Mouse (Mus musculus) 416B (cell line): Measurements from ENCODE around the gene Ptprd.
A peak's percentile ranks its signal among the peaks of the same experiment; 100 is the strongest.

ENCODE experiments used
- DNase-seq: peaks from one replicate; pipeline ENCODE4 v3.0.0; 2011; ENCODE audit warnings: low read depth

Gene Ptprd

DNA sequence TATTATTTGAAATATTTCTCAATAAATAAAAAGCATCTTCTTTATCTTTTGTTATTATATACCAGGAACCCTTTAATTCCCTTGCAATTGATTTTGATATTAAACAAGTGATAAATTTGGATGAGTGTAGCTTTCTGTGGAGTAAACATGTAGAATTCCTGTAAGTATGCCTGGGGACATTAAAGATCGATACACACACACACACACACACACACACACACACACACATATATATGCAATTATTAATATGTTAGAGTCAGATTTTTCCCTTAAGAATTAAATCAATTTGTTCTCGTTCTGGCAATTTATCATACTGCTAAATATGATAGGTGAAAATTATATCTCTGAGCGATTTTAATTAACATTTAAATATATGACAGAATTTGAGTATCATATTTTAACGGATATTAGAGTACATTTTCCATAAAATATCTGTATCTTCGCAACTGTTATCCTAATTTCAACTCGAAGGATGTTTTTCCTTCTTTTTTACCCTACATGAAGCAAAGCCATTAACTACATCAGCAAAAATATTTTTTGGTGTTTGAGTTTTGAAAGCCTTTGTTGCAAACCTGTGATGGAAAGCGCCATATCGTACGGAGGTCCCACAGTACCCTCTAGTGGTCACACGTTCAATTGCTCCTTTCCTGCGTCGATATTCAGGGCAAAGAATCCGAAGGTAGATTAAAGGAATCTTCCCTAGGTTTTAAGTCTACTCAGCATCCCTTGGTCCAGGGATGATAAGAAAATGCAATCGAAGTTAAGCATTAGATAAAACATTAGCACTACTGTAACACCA, 653.2 kb downstream of the Ptprd start:
- peak; percentile 33 for DNase-seq

DNA sequence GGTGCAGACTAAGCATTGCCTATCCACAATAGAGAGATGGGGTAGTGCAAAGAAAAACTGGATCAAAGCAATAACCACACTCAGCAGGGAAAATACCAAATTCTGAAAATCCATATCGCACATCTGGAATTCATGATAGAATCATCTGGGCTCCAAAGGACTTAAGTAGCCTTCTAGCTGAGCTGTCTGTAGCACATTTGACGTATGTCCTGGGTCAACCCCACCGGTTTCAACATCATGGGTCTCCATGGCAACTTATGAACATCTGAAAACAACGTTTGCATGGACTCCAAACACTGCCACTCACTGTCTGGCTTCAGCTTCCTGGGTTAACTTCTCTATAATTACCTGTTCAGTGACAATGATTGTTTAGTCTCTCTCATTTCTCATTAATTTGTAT, 655.9 kb downstream of the Ptprd start:
- DNase-seq, result no peak

DNA sequence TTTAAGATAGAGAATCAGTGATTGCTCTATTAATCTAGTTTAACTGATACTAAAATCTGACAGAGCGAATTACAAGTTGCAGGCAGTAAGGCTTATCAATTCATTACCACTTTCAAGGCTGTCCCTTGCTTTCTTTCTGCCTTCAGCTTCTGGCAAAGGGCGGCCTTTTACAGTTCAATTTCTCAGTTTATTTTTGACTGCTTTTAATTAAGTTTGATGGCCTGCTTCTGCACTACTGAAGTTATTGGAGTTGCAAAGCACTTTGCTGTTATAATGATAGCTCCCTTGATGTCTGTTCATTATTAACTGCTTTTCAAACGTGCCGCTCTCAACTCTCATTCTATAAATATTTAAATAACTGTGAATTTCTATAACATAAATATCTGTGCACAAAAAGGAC, 673.9 kb downstream of the Ptprd start:
- DNase-seq, result no peak

DNA sequence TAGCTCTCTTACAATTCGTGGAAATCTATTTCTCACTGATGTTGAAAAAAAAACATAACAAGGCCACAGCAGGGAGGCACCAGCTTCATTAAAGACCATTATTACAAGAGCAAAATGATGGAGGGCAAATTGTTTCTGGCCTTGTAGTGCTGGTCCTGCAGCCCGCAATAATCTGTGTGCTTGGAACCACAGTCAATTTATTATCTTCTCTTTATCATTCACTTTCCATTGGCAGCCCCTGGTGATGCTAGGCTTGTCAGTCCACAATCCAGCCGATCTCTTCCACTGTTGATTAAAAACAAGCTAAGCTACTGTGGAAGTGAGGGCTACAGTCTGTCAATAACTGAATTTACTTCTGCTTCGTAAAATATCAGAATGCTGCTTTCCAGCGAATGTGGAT, 674.4 kb downstream of the Ptprd start:
- DNase-seq, result no peak

DNA sequence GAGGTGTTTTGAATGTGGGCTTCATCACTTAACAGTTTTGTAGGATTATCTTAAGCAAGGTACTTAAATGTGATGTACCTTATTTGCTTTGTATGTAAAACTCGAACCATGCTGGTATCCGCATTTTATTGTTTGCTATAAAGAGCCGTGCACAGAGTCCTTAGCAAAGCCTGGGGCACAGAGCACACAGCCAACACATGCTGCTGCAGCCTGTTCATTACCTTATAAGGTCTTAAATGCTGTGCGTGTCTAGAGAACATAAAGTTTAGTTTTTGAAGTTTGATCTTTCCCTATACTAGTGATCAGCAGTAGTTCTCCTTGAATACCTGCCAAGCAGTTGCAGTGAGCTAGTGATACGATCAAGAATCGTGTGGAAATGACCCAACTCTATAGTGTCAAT, 676.2 kb downstream of the Ptprd start:
- DNase-seq, result no peak

DNA sequence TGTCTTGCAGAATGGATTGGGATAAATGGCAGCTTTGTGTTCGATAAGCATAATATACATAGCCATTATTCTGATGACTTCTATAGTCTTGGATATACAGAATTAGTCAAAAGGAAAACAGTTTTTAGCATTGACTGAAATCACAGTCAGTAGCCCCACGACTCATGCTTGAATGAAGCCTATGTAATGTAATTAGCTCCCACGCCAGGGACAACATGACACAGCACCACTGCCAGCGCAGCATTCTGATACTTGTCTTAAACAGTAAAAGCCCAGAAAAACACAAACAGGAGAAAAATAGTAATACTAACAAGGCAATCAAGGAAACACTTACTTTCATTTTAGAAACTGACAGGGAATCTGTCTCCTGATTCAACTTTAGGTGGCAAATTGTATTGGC, 677.2 kb downstream of the Ptprd start:
- no peak for DNase-seq

DNA sequence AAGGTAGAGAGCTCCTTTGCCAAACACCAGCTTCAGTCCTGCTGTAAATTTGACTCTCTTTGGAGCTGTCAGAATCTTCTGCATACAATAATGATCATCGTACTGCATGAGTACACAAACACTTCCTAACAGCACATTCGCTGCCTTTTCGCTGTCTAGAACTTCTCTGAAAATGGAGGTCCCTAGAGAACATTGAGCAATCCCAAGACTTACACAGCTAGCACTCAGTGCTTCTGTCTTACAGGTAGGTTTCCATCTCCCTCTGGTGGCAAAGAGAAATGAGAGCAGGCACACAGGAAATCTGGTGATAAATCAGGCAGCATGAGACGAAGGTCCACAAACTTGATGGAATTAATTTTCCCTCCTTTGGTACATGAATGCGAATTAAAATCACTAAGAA, 692.6 kb downstream of the Ptprd start:
- DNase-seq, result peak; percentile 74

DNA sequence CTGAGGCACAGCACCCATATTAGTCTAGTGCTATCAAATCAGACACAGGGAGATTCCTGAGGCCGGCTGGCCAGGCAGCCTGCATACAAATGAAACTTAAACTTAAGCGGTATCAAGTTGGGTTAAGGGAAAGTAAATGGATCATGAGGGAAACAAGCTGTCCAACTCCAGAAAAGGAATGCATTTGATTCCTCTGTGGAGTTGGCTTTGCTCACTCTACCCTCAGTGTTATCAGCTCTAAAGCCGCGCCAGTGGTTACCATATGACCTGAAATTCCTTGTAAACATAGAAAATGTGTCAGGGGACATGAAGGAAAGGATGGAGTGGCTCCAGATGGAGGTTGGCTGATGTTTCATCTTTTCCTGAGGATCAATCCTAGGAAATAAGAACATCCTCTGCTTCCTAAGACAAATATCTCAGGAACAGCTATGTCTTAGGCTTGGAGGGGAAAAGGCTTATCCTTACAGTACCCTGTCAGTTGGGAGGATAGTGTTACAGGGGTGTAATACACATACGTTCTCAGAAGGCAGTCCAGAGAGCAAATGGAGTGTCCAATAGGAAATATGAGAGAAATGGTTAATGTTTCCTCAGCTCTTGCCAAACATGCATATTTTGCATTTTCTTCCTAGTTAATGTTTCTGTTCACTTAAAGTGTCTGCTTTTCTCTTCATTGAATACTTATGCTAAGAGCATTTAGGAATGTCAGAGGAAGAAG, 697.7 kb downstream of the Ptprd start:
- no peak for DNase-seq

DNA sequence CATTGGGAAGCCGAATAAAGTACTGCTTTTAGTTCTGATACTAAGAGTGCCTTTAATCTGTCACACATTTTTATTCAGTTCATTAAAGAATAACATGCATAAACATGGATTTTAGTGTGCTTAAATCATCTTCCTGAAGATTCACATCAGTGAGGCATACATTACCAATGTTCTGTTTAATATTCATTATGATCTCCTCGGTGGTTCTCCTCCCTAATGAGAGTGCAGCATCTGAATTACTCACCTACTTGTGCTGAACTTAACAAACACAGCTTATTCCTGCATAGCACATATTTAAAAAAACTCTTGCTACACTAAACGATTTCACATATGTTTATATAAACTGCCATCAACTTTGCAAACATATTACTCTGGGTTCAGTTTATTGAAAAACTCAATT, 698.7 kb downstream of the Ptprd start:
- DNase-seq, result no peak

DNA sequence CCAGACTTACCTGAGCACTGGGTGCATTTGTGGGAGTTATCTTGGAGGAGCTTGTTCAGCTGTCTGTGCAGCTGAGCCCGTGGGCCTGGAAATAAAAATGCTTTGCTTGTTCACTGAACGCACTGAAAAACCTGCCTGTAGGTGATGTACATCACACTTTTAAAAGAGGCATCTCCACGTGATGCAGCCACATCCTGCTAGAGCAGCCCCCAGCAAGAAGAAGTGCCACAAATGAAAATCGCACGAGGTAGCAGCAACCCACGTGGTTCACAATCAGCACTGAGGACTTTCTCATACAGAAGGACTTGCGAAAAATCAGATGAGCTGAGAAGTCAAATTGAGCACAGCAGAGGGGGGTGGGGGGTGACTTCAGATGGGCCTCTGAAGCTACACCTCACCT, 757.7 kb downstream of the Ptprd start:
- DNase-seq, result no peak

DNA sequence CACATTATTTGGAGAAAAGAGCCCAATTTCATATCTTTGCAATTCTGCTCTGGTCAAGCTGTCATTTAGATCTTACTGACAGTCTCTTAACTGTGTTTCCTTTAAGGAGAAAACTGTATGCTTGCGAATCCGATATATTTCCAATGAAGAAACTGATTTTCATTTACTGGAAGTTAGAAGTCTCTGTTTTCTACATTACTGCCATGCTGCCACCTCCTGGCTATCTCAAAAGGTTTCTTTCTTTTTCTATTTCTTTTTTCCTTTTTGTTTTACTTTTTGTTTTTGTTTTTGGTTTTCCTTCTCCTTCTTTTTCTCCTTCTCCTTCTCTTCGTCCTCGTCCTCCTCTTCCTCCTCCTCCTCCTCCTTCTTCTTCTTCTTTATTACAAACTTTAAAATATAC, 812.6 kb downstream of the Ptprd start:
- DNase-seq, result no peak

DNA sequence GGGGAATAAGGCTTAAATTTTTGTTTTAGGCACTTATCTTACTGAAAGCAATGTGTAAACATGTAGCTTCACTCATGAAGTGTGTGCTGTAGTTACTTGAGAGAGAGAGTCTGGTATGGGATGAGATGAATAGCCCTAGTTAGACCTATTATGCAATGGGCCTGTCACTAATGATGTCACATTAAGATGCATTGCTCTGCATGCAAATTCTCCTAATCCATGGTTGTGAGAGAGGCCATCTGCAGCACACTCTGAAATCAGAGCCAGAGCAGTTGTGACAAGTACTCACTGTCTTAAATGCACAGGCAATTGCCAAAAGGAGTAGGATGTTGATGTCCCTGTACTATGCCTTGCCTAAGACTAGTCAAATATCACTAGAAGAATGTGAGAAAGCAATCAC, 850.0 kb downstream of the Ptprd start:
- DNase-seq, result no peak

DNA sequence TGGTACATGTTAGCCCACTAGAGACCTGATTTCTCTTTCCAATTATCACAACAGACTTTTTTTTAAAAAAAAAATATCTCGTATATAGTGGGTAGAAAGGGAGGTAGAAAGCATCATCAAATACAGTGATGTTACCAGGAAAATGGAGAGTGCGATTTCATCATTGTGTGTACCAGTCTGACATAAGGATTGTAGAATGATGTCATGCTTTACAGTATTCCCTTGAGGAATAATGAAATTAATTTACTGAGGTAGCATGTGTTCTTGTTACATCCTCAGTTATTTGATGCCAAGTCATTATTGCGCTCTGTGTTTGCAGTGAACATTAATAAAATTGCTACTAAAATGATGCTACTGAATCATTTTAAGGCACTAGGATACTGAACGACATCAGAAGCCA, 884.6 kb downstream of the Ptprd start:
- no peak for DNase-seq

DNA sequence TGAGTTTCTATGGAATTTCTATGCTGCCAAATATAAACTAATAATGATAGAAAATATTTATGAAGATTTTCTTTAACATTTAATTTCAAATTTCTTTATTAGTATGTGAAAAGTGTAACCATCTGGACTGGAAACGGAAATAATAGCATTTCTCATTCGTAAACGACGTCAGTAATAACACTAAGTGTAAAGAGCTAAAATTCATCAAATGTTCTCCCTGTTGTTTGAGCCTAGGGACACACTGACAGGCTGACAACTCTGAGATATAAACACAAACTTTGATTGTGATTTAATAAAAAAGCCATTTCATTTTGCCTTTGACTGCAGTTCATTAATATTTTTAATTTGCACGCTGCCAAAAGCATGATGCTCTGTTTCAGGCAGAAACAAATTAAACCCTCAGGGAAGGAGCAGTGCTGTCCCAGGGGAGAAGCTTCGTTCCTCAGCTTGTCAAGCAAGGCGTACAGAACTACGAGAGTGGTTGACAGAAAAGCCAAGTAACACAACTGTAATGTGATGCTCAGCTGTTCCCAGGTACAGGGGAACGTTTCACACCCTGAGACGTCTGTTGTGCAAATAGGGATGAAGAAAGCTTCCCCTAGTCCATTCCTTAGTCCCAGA, 894.6 kb downstream of the Ptprd start:
- DNase-seq, result no peak

DNA sequence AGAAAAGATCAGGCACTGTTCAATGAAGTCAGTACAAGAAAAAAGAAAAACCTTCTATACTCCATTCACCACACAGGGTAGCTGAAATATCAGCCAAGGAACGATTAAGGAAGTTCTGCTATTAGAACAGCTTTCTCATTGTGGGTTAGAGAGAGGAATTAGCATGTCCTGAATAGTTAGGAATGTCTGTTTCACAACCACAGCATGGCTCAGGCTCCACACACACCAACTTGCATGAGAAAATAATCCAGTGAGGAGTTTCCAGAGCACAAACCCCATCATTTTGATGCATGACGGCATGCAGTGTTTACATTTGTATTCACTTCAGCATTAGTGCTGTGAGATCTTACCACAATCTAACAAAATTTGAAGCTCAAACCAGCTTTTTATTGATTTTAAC, 895.1 kb downstream of the Ptprd start:
- DNase-seq, result no peak

DNA sequence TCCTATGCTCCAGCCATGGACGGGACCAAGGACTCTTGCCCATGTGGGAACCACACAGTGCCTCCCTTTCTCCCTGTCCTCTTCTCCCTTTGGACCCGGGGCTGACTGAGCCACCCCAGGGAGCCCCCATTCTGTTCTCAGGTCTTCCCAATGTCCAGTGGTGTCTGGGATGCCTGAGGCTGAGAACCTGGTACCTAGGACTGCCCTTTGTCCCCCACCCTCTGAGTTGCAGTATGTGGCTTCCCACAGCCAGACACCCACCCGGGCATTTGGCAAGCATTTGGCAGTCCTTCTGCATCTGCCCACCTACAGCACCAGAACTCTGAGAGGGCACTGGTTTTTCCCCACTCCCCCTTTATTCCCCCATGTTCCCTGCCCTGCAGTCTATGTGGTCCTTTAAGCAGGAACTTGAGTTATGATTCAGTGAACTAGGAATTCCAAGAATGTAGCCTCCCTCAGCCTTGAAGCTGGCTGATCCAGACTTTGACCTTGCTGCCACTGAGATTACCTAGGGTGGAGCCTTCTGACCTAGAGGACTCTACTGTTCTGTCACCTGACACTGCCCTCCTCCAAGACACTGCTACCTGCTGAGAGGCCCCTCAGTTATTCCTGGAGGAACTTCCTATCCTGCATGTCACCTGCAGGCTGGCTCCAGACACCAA, 901.5 kb downstream of the Ptprd start:
- DNase-seq, result no peak

DNA sequence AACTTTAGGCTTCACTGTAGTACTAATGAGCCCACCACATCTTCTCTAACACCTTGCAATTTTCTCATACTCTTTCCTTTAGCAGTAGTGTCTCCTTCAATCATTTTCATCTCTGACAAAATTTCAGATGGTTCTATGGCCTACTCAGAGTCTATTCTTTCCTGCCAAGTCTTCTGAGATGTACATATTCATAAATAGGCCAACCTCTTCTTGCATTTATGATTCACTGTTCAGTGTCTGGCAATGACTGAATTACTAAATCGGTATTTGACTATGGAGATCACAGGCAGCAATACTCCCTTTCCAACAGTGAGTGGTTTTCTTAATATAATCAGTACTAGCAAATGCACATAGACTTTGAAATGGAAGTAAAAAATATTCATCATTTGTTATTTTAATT, 928.3 kb downstream of the Ptprd start:
- no peak for DNase-seq

DNA sequence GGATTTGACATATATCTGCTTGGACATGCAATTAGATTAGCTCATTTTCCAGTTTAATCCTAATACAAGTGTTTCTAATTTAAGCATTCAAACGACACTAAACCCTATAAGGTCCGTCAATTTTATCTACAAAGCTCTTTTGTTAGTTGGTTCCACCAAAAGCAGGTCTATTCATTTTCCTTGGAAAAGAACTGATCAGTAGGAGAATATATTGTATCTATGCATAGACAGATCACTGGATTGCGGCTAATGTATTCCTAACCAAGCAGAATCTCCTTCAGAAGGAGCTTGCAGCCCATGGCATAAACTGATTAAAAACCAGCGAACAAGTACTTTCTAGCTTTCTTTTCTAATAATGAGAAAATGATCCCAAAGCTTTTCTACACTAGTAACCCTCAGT, 933.8 kb downstream of the Ptprd start:
- no peak for DNase-seq

DNA sequence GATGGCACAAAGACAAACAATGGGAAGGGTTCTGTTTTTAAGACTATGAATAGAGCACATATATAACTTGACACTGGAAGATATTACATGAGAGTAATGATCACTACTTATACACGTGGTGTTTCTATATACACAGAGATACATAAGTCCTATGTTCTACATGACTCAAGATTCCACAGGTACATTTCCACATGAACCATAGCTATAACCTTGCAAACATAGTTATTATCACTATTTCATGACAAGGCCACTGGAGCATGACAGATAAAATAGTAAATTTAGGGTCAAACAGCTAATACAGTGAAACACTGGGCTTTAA, 951.8 kb downstream of the Ptprd start:
- DNase-seq, result no peak

DNA sequence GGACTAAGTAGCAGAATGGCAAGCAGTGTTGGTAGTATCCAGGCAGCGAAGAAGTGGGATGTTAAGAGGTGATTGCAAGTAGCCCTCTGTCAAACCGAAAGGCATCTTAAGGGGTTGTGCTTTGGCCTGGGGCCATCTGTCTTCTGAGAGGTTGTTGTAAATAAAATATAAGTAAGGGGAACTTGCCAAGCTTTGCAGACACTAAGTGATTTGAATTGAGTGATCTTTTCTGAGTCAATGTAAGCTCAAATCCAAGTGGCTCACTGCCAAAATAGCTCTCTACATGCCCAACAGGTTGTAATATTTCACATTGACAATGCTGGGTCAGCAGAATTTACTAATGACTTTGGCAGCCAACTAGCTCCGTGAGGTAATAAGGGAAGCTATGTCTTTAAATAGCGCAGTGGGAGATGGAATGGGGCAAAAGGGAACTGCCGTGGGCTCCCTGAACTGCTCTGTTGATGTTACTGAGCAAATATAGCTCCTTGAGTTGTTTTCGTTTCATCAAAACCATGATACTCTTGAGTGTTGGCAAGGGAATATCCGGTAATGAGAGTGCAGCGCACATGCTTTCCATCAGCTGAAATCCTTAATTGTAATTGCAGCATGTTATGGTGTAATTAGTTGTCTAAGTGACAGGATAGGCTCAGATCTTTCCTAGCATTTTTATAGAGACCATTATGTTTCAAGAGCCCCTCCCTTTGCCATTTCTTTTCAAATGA, 952.4 kb downstream of the Ptprd start:
- no peak for DNase-seq

DNA sequence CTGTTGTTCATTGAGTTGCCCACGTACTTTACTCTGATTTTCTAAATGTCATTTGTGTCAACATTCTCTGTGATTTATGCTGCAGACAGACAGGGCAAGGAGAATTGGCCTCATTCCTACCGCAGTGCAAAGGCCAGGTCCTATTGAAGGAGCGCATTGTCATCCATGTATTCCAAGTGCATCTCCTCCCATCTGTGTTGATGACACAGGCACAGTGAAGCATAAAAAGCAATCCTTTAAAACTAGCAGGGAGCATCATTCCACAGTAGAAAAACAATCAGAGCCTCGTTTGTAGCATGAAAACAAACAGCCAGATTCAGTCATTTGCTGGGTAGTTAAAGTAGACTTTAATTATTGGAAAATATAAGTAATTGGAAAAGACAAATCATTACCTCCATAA, 960.6 kb downstream of the Ptprd start:
- DNase-seq, result no peak

DNA sequence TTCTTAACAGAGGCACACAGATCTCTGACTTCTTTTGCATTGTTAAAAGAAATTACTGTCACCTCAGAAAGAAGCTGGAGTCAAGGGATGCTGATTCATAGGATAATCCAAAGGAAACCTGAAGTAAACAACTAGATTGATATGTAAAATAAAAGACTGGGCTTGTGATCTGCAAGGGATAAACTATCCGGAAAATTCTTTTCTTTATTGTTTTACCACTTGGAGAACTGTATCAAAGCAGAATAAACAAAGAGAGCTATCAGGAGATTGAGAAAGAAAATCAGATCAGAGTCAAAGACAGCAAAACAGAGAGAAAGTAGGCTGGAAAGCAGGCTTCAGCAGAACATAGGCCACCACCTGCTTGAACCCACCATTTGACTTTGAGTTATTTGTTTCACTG, 962.0 kb downstream of the Ptprd start:
- no peak for DNase-seq
